Mouse (Mus musculus) liver, embryonic 15.5 days (tissue): ENCODE measurements around the gene Chrm5. TPM values are rescaled to one million over a fixed set of nuclear protein-coding genes. Genes with fewer than 3 reads are reported as not detected.
"Not testable (repeated sequence)": the region's sequence is repeated elsewhere in the genome, so short reads cannot be mapped to it uniquely, and the experiment has no call there.

Source experiments
- ATAC-seq: fragments of 200-750 bp; cut with Nextera tagmentation; 2 replicates; pipeline ENCODE4 v1.8.0; 2017; ENCODE audit warnings: moderate number of reproducible peaks, mild to moderate bottlenecking, moderate library complexity; ENCODE audit not compliant: insufficient read depth
- H3K27ac ChIP-seq: fragments of 300-500 bp; sonication (generic); replicated peaks from 2 replicates; pipeline ENCODE4 v1.5.1; 2015; ENCODE audit warnings: mild to moderate bottlenecking, inconsistent platforms
- H3K27me3 ChIP-seq: fragments of 300-500 bp; sonication (generic); 2 replicates; pipeline ENCODE4 v1.6.1; 2015; ENCODE audit warnings: mild to moderate bottlenecking, inconsistent platforms
- H3K36me3 ChIP-seq: fragments of 300-500 bp; sonication (generic); replicated peaks from 2 replicates; pipeline ENCODE4 v1.6.1; 2015; ENCODE audit warnings: moderate library complexity, mild to moderate bottlenecking, inconsistent platforms
- H3K4me1 ChIP-seq: fragments of 300-500 bp; sonication (generic); replicated peaks from 2 replicates; pipeline ENCODE4 v1.6.1; 2015; ENCODE audit warnings: inconsistent platforms
- H3K4me2 ChIP-seq: fragments of 300-500 bp; sonication (generic); 2 replicates; pipeline ENCODE4 v1.6.1; 2015; ENCODE audit warnings: moderate library complexity, mild to moderate bottlenecking, inconsistent platforms
- H3K4me3 ChIP-seq: fragments of 300-500 bp; sonication (generic); replicated peaks from 2 replicates; pipeline ENCODE4 v1.5.1; 2015; ENCODE audit warnings: mild to moderate bottlenecking, inconsistent platforms
- H3K9ac ChIP-seq: fragments of 300-500 bp; sonication (generic); 2 replicates; pipeline ENCODE4 v1.6.1; 2015; ENCODE audit warnings: moderate library complexity, mild to moderate bottlenecking, inconsistent platforms
- H3K9me3 ChIP-seq: fragments of 300-500 bp; sonication (generic); replicated peaks from 2 replicates; pipeline ENCODE4 v1.6.1; 2016; ENCODE audit warnings: inconsistent platforms
- WGBS: fragments of 180-500 bp; shearing (Covaris S2); methylation state at CpG from one replicate; pipeline ENCODE4 v1.1.7; 2015; ENCODE audit warnings: mixed read lengths; ENCODE audit not compliant: insufficient replicate concordance; 5-methylcytosine and 5-hydroxymethylcytosine counted together
- polyA plus RNA-seq: library from polyadenylated mRNA; unstranded; fragments of >200 nt; fragmentation: Nextera tagmentation; extraction: Ambion mirVana; gene quantifications from 2 replicates; pipeline ENCODE4 v1.2.1, GENCODE M21; 2015

Gene Chrm5
- polyA plus RNA-seq, 1 experiment from 2014 or later, result not detected

- Histone ChIP-seq H3K9ac (no peak overlapping the region), H3K4me1 (peaks cover 5% of the 10 kb centered on the region), H3K9me3 (no peaks in the 10 kb centered on the region), H3K4me2 (no peak overlapping the region), H3K36me3 (no peaks in the 10 kb centered on the region), H3K4me3 (no peak overlapping the region), H3K27me3 (no peaks in the 10 kb centered on the region), H3K27ac (no peak overlapping the region)
- ATAC-seq, result no peak
- WGBS, result 28% methylated on average over 4 of the region's 4 CpGs
These were observed 30.8 kb downstream of the Chrm5 start for GRCm38 (mm10) chr2:112449597-112450296.

- no peaks in the 10 kb centered on the region for H3K4me1 ChIP-seq
- H3K36me3 ChIP-seq, result no peaks in the 10 kb centered on the region
- H3K27ac ChIP-seq, result no peak overlapping the region
- H3K4me3 ChIP-seq, result no peak overlapping the region
- H3K27me3 ChIP-seq, result no peaks in the 10 kb centered on the region
- ATAC-seq, result no peak
- no peaks in the 10 kb centered on the region for H3K9me3 ChIP-seq
- no peak overlapping the region for H3K4me2 ChIP-seq
- H3K9ac ChIP-seq, result no peak overlapping the region
These were observed 32.0 kb downstream of the Chrm5 start for GRCm38 (mm10) chr2:112448510-112449059.

GRCm38 (mm10) chr2:112448046-112448445 lies 32.5 kb downstream of the Chrm5 start:
- H3K4me2 ChIP-seq, H3K27ac ChIP-seq, H3K9ac ChIP-seq, H3K4me3 ChIP-seq, H3K4me1 ChIP-seq, H3K36me3 ChIP-seq, H3K27me3 ChIP-seq, H3K9me3 ChIP-seq, ATAC-seq: not testable (repeated sequence)
- 54% methylated on average over 4 of the region's 4 CpGs for WGBS

DNA sequence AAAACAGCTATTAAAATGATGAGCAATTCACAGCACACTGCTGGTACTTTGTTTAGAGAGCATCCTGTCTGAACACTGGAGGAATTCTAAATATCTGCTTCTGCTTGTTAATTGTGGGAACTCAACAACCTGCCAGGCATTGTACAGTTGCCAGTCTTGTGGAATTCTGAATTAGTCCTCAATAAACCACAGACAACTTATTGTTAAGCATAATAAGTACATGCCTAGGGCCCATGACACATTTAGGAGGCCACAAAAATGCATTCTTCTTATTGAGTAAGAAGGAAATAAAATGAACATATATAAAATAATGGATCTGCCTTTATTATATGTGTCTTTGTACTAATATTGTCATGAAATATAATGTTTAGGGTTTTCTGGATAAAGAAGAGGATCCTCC lies 35.1 kb downstream of the Chrm5 start:
- H3K27me3 ChIP-seq, result no peaks in the 10 kb centered on the region

GRCm38 (mm10) chr2:112443491-112443890 lies 37.1 kb downstream of the Chrm5 start:
- Histone ChIP-seq H3K27ac (no peak overlapping the region), H3K4me2 (no peak overlapping the region), H3K4me3 (no peak overlapping the region), H3K4me1 (no peaks in the 10 kb centered on the region), H3K9ac (no peak overlapping the region), H3K9me3 (no peaks in the 10 kb centered on the region), H3K27me3 (no peaks in the 10 kb centered on the region), H3K36me3 (no peaks in the 10 kb centered on the region)
- 49% methylated on average over 2 of the region's 2 CpGs for WGBS
- no peak for ATAC-seq

More for the DNA sequence above, 35.1 kb downstream of the Chrm5 start:
- no peaks in the 10 kb centered on the region for H3K36me3 ChIP-seq
- no peaks in the 10 kb centered on the region for H3K9me3 ChIP-seq
- no peak overlapping the region for H3K9ac ChIP-seq
- no peaks in the 10 kb centered on the region for H3K4me1 ChIP-seq
- no peak overlapping the region for H3K27ac ChIP-seq
- H3K4me3 ChIP-seq, result no peak overlapping the region
- no peak overlapping the region for H3K4me2 ChIP-seq
- no peak for ATAC-seq

DNA sequence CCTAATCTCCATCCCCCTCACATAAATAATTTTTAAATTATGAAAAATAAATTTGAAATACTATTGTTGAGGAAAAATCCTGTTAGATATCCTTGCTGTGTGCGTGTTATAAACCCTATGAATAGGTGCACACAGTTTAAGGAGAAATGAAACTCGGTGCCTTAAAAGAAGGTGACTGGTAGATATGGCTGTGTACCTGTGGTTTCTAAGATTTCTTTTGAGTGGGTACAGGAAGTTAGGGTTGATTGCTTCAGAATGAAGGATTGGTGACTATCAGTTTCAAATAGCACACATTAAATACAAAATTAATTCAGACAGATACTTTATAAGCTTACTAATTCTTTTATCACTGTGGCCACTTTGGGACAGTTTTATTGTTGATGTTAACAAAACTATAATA lies 43.0 kb downstream of the Chrm5 start:
- Histone ChIP-seq H3K9ac (no peak overlapping the region), H3K27me3 (no peaks in the 10 kb centered on the region), H3K36me3 (no peaks in the 10 kb centered on the region), H3K4me1 (peaks cover 4% of the 10 kb centered on the region), H3K27ac (no peak overlapping the region), H3K4me3 (no peak overlapping the region), H3K4me2 (no peak overlapping the region), H3K9me3 (no peaks in the 10 kb centered on the region)
- WGBS, result 59% methylated on average over 2 of the region's 2 CpGs
- ATAC-seq, result no peak

DNA sequence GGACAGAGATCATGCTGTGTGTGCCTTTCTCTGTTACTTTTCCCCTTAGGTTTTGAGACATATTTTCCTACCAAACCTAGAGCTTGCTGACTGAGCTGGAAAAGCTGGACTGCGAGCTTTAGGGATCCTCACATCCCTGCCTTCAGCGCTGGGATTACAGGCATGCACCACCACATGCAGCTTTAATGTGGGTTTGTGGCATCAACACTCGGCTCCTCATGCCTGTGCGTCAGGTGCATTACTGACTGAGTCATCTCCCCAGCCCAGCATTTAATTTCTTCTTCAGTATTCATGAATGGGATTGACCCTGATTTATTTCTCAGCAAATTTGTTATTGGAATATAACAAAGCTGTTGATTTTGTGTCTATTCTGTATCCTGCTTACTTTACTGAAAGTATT lies 44.3 kb downstream of the Chrm5 start:
- WGBS, result 66% methylated on average over 4 of the region's 4 CpGs
- ATAC-seq, result no peak

GRCm38 (mm10) chr2:112433359-112433758 lies 47.2 kb downstream of the Chrm5 start:
- ATAC-seq, result no peak
- Histone ChIP-seq H3K4me1 (peaks cover 4% of the 10 kb centered on the region), H3K36me3 (no peaks in the 10 kb centered on the region), H3K9ac (no peak overlapping the region), H3K27ac (no peak overlapping the region), H3K4me2 (no peak overlapping the region), H3K27me3 (no peaks in the 10 kb centered on the region), H3K9me3 (no peaks in the 10 kb centered on the region), H3K4me3 (no peak overlapping the region)
- WGBS, result 52% methylated on average over 2 of the region's 2 CpGs

More for the DNA sequence above, 44.3 kb downstream of the Chrm5 start:
- no peak overlapping the region for H3K27ac ChIP-seq
- H3K9me3 ChIP-seq, result no peaks in the 10 kb centered on the region
- H3K36me3 ChIP-seq, result no peaks in the 10 kb centered on the region
- no peaks in the 10 kb centered on the region for H3K27me3 ChIP-seq
- peaks cover 4% of the 10 kb centered on the region for H3K4me1 ChIP-seq
- H3K4me3 ChIP-seq, result no peak overlapping the region
- H3K9ac ChIP-seq, result no peak overlapping the region
- no peak overlapping the region for H3K4me2 ChIP-seq

GRCm38 (mm10) chr2:112432523-112432922 lies 48.0 kb downstream of the Chrm5 start:
- WGBS, result 67% methylated on average over 2 of the region's 2 CpGs
- H3K9ac ChIP-seq, result no peak overlapping the region
- no peaks in the 10 kb centered on the region for H3K36me3 ChIP-seq
- H3K27ac ChIP-seq, result no peak overlapping the region
- H3K4me2 ChIP-seq, result no peak overlapping the region
- no peak for ATAC-seq
- no peaks in the 10 kb centered on the region for H3K27me3 ChIP-seq
- H3K9me3 ChIP-seq, result no peaks in the 10 kb centered on the region
- no peak overlapping the region for H3K4me3 ChIP-seq
- peaks cover 4% of the 10 kb centered on the region for H3K4me1 ChIP-seq

DNA sequence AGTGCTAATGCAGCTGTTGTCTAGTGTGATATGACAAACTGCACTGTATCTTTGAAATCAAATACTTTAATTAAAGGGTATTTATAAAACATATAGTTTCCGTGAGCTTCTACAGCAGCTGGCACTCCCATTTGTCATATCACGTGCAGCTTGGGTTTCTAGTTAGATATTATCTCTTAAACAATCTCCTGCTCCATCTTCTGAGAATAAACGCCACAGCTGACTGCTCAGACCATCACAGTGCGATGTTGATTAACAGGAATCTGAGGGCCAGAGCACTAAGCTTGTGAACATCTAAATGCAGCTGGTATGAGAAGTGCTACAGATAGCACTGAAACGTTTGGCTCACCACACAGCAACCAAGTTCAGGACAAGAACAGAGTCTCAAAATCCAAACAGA lies 50.2 kb downstream of the Chrm5 start:
- no peaks in the 10 kb centered on the region for H3K27me3 ChIP-seq
- H3K27ac ChIP-seq, result no peak overlapping the region
- H3K9me3 ChIP-seq, result no peaks in the 10 kb centered on the region
- no peak overlapping the region for H3K4me3 ChIP-seq
- H3K9ac ChIP-seq, result no peak overlapping the region
- H3K4me2 ChIP-seq, result no peak overlapping the region
- no peaks in the 10 kb centered on the region for H3K36me3 ChIP-seq
- H3K4me1 ChIP-seq, result peaks cover 4% of the 10 kb centered on the region
- WGBS, result 38% methylated on average over 5 of the region's 5 CpGs
- no peak for ATAC-seq

DNA sequence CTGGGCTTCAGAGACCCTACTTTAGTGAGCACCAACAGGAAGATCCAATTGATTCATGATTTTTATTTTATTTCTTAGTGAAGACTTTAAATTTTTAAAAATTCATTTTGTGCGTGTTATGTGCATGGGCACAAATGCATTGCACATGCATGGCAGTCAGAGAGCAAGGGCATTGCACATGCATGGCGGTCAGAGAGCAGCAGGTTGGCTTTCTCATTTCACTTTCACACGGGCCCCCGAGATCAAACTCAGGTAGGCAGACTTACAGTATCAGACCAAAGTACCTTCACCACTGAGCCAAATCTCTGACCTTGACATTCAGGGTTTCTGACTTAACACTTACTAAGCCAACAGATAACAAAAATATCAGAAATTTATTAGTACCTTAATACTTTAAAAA lies 50.9 kb downstream of the Chrm5 start:
- H3K4me3 ChIP-seq, result no peak overlapping the region
- H3K4me1 ChIP-seq, result peaks cover 7% of the 10 kb centered on the region
- no peak overlapping the region for H3K4me2 ChIP-seq
- ATAC-seq, result no peak
- no peak overlapping the region for H3K27ac ChIP-seq
- H3K36me3 ChIP-seq, result no peaks in the 10 kb centered on the region
- no peak overlapping the region for H3K9ac ChIP-seq
- 61% methylated on average over 4 of the region's 4 CpGs for WGBS
- H3K9me3 ChIP-seq, result no peaks in the 10 kb centered on the region
- no peaks in the 10 kb centered on the region for H3K27me3 ChIP-seq
